Mouse (Mus musculus) liver, postnatal 0 days (tissue): ENCODE results near the gene Spag7.

ENCODE experiments used
- CTCF ChIP-seq: sonication (generic); IDR thresholded peaks from 2 replicates; pipeline ENCODE4 v1.5.1; 2016; ENCODE audit warnings: antibody characterized with exemption, low read depth
- EP300 ChIP-seq: IDR thresholded peaks from 2 replicates; pipeline ENCODE4 v1.6.1; 2016; ENCODE audit warnings: antibody characterized with exemption, low read depth, mild to moderate bottlenecking

DNA sequence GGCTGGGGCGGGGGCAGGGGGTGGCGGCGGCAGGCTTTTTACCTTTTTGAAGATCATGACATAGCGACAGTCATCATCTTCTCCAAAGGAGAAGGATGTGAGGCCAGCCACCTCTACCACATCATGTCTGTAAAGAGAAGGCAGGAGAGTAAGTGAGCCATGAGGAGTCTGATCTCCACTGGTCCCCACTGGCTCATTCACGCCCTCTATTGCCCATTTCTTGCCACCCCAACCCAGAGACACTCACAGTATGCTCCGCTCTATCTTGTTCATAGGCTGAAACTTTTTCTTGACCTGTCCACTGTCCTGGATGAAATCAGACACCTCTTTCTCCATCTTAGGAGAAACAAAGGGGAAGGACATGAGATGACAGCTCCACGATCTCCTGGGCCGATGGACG is 4.5 kb downstream of the Spag7 start:
- TF ChIP-seq CTCF: peak; percentile 39
- no peak for TF ChIP-seq EP300
